Mouse (Mus musculus) embryonic facial prominence, embryonic 13.5 days (tissue): ENCODE results near the gene Zfp423. TPM values are rescaled to one million over a fixed set of nuclear protein-coding genes. Genes with fewer than 3 reads are reported as not detected.

Experiments used
- ATAC-seq: fragments of 200-750 bp; cut with Nextera tagmentation; 2 replicates; pipeline ENCODE4 v1.8.0; 2017; ENCODE audit warnings: low read depth; ENCODE audit not compliant: insufficient number of reproducible peaks, insufficient read depth, low FRiP score, low TSS enrichment
- H3K27ac ChIP-seq: fragments of 300-500 bp; sonication (generic); 2 replicates; pipeline ENCODE4 v1.5.1; 2015; ENCODE audit warnings: moderate library complexity, mild to moderate bottlenecking, inconsistent platforms
- H3K27me3 ChIP-seq: fragments of 300-500 bp; sonication (generic); 2 replicates; pipeline ENCODE4 v1.6.1; 2015; ENCODE audit warnings: mild to moderate bottlenecking, inconsistent platforms
- H3K36me3 ChIP-seq: fragments of 300-500 bp; sonication (generic); 2 replicates; pipeline ENCODE4 v1.6.1; 2015; ENCODE audit warnings: mild to moderate bottlenecking, inconsistent platforms
- H3K4me1 ChIP-seq: fragments of 300-500 bp; sonication (generic); 2 replicates; pipeline ENCODE4 v1.6.1; 2015; ENCODE audit warnings: inconsistent platforms
- H3K4me2 ChIP-seq: fragments of 300-500 bp; sonication (generic); 2 replicates; pipeline ENCODE4 v1.6.1; 2015; ENCODE audit warnings: moderate library complexity, mild to moderate bottlenecking, inconsistent platforms
- H3K4me3 ChIP-seq: fragments of 300-500 bp; sonication (generic); 2 replicates; pipeline ENCODE4 v1.5.1; 2015; ENCODE audit warnings: mild to moderate bottlenecking, inconsistent platforms
- H3K9ac ChIP-seq: fragments of 300-500 bp; sonication (generic); 2 replicates; pipeline ENCODE4 v1.6.1; 2015; ENCODE audit warnings: mild to moderate bottlenecking, inconsistent platforms
- H3K9me3 ChIP-seq: fragments of 300-500 bp; sonication (generic); 2 replicates; pipeline ENCODE4 v1.6.1; 2016; ENCODE audit warnings: inconsistent platforms
- WGBS: fragments of 180-500 bp; shearing (Covaris S2); methylation state at CpG from one replicate; pipeline ENCODE4 v1.1.7; 2015; ENCODE audit warnings: mixed read lengths; 5-methylcytosine and 5-hydroxymethylcytosine counted together
- polyA plus RNA-seq: library from polyadenylated mRNA; unstranded; fragments of >200 nt; fragmentation: Nextera tagmentation; extraction: Ambion mirVana; gene quantifications from 2 replicates; pipeline ENCODE4 v1.2.1, GENCODE M21; 2015

Zfp423 gene
- polyA plus RNA-seq, 1 experiment from 2014 or later = 30.5 TPM

DNA sequence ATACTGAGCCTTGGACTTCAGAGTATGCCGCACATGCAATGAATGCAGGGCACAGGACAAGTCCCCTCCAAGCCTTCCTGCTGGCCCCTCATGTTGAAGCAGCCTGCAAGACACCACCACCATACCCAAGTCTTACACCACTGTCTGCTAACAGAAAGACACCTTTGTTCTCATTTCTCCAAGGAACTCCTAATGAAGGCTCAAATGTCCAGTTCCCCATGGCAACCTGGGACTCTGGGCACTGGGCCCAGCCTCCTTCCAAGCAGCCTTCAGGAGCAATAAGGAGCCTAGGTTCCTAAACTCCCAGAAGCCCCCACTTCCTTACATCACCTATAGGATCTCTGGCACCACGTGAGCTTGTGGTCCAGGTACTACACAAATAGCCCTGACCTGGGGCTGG, 137.7 kb downstream of the Zfp423 start:
- peak overlapping the region; percentile 85 for H3K27ac ChIP-seq
- H3K36me3 ChIP-seq = 0 out of 2 replicates have a peak, but pooled peaks cover 5% of the 10 kb centered on the region
- H3K4me2 ChIP-seq = peak overlapping the region; percentile 47
- peaks cover 39% of the 10 kb centered on the region for H3K4me1 ChIP-seq
- no peaks in the 10 kb centered on the region for H3K9me3 ChIP-seq
- 38% methylated on average over 2 of the region's 2 CpGs for WGBS
- H3K9ac ChIP-seq = no peak overlapping the region
- H3K4me3 ChIP-seq = no peak overlapping the region
- H3K27me3 ChIP-seq = no peaks in the 10 kb centered on the region
- ATAC-seq = 0 out of 2 replicates have a peak, but pooled peaks have one; percentile 18

DNA sequence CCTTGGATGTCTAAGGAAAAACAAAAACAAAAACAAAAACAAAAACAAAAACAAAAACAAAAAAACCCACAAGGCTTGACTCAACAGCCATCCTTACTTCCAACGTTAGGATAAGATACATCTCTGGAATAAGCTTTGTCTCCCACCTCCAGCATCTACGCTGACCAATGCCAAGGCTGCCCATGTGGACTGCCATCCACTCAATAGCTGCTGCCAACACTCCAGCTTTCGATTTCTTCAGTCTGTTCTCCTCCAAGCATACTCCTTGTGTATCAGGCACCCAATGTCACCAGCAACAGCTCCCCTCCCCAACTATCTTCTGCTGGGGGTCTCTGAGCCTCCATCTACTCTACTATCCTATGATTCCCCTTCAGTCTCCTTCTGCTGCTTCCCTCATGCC, 140.1 kb downstream of the Zfp423 start:
- 87% methylated on average over 3 of the region's 3 CpGs for WGBS
- no peak for ATAC-seq
- Histone ChIP-seq H3K36me3 (no peaks in the 10 kb centered on the region), H3K9me3 (no peaks in the 10 kb centered on the region), H3K4me3 (no peak overlapping the region), H3K9ac (no peak overlapping the region), H3K27ac (no peak overlapping the region), H3K4me2 (no peak overlapping the region), H3K4me1 (peaks cover 36% of the 10 kb centered on the region), H3K27me3 (no peaks in the 10 kb centered on the region)

DNA sequence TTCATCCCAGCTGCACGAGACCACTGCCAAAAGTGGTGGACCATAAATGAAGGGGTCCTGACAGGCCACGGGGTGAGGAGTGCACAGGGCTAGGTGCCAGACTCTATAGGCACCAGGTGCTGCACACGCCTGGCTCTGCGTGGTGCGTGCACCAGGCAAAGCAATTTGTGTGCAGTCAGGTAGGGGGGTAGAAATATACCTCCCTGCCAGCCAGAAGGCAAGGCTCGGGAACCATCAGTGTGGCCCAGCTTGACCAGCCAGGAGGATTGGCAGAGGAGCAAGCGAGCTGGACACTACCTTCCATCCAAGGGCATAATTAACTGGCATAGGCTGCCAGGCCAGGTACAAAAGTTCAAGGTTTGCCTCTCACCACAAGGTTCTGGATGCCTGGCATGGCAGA, 140.9 kb downstream of the Zfp423 start:
- Histone ChIP-seq H3K27ac (no peak overlapping the region), H3K4me2 (no peak overlapping the region), H3K27me3 (no peaks in the 10 kb centered on the region), H3K4me1 (peaks cover 31% of the 10 kb centered on the region), H3K9ac (no peak overlapping the region), H3K9me3 (no peaks in the 10 kb centered on the region), H3K36me3 (no peaks in the 10 kb centered on the region), H3K4me3 (no peak overlapping the region)
- WGBS = 90% methylated on average over 7 of the region's 7 CpGs
- no peak for ATAC-seq

DNA sequence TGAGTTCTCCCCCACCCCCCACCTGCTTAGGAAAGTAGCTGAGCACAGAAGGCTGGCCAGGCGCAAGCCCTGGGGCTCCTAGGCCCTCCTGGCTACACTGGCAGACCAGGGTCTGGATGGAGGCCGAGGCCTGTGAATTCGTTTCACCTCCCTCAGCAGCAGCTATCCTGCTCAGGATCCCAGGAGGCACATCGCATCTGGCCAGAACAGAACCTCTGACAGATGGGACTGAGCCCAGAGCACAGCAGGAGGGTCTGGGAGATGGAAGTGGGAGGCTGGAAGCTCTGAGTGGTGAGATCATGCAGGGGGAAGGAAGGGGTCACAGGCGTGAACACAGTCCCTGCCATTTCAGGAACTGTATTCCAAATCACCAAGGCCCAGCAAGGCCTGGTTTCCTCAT, 143.3 kb downstream of the Zfp423 start:
- no peak overlapping the region for H3K9ac ChIP-seq
- H3K36me3 ChIP-seq = no peaks in the 10 kb centered on the region
- no peak for ATAC-seq
- peaks cover 22% of the 10 kb centered on the region for H3K4me1 ChIP-seq
- no peak overlapping the region for H3K4me3 ChIP-seq
- 61% methylated on average over 5 of the region's 5 CpGs for WGBS
- H3K27me3 ChIP-seq = no peaks in the 10 kb centered on the region
- no peak overlapping the region for H3K4me2 ChIP-seq
- H3K27ac ChIP-seq = no peak overlapping the region
- no peaks in the 10 kb centered on the region for H3K9me3 ChIP-seq

DNA sequence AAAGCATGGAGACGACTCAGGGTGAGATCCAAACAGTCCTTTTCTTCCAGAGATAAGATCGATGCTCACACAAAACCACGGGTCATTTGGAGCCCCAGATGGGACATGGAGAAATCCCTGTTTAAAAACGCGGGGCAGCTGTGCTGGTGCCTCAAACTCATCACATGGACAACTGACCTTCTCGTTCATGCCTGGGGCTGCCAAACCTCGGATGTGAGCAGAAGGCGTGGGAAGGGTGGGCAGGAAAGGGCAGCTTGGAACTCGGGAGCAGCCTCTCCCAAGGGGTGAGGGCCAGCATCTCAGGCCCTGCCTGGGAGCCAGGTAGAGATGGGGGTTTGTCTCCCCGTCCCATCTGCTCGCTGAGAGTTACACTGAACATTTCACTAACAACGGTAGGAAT, 146.7 kb downstream of the Zfp423 start:
- Histone ChIP-seq H3K9ac (no peak overlapping the region), H3K27me3 (no peaks in the 10 kb centered on the region), H3K4me3 (no peak overlapping the region), H3K27ac (0 out of 2 replicates have a peak overlapping the region, but pooled peaks have one; percentile 22), H3K9me3 (no peaks in the 10 kb centered on the region), H3K36me3 (no peaks in the 10 kb centered on the region), H3K4me2 (no peak overlapping the region), H3K4me1 (peaks cover 24% of the 10 kb centered on the region)
- ATAC-seq = no peak
- WGBS = 71% methylated on average over 12 of the region's 12 CpGs

DNA sequence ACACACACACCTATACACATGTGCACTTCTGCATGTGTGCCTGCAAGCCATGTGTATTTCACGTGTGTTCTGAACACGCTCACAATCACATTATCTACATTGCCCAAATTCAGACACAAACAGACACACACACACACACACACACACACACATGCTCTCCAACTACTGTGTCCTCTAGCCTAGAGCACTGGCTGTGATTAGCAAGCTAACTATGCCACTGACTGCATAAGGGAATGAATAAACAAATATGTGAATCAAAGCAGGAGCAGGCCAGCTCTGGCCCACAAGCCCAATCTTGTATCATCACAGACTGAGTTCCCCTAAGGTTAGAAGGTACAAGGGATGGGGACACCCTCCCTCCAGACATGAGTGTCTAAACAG, 147.3 kb downstream of the Zfp423 start:
- Histone ChIP-seq H3K27me3 (no peaks in the 10 kb centered on the region), H3K9ac (peak overlapping the region; percentile 27; the same call in 1 of the 2 replicates), H3K4me2 (no peak overlapping the region), H3K4me3 (no peak overlapping the region), H3K4me1 (peaks cover 30% of the 10 kb centered on the region), H3K27ac (peak overlapping the region; percentile 22; the same call in 1 of the 2 replicates), H3K9me3 (no peaks in the 10 kb centered on the region), H3K36me3 (no peaks in the 10 kb centered on the region)
- WGBS = 79% methylated on average over 2 of the region's 2 CpGs
- ATAC-seq = no peak

DNA sequence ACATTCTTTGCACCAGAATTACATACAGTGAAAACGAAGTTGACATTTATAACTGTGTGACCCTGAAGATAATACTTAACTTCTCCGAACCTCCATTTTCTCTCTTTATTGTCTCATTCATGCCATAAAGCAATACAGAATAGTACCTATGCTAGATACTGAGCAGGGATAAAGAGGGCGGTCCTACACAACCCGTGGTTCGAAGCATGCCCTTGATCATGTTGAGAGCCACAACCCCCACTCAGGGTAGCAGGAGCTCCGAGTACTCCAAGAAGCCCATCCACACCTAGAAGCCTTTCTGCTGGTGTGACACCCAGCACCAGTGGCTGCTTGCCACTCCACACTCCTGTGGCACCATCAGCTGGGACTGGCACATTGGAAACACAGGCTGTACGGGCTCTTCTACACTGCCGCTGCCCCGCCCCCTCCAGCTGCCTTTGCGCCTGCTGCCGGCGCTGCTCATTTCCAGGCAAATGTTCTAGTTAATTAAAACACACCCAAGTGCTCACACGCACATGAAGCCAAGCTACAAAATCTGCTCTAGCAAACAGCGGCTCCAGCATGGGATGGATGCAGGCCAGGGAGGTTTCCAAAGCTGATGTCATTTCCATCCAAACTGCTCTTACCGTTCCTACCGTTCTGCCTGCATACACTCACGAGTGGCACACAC, 147.9 kb downstream of the Zfp423 start:
- Histone ChIP-seq H3K9ac (no peak overlapping the region), H3K27ac (0 out of 2 replicates have a peak overlapping the region, but pooled peaks have one; percentile 22)

DNA sequence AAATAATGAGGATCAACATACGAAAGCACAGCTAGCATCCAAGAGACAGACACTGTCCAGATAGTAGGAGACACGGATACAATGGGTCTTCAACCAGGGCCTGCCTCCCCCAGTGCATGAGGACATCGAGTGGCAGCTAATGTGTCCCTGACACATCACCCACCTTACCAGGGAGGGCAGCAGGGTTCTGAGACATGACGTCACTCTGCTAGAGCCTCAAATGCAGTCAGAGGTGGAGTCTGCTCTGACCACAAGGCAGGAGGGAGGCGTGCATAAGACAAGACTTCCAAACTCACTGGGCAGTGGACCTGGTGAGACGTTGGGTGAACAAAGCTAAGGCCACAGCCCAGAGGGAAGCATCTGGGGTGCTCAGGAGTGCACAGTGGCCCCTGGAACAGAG, 148.6 kb downstream of the Zfp423 start:
- Histone ChIP-seq H3K27me3 (no peaks in the 10 kb centered on the region), H3K27ac (no peak overlapping the region), H3K4me1 (peaks cover 38% of the 10 kb centered on the region), H3K9me3 (no peaks in the 10 kb centered on the region), H3K9ac (no peak overlapping the region), H3K4me2 (no peak overlapping the region), H3K4me3 (no peak overlapping the region), H3K36me3 (no peaks in the 10 kb centered on the region)
- ATAC-seq = no peak
- 79% methylated on average over 6 of the region's 6 CpGs for WGBS

More for the DNA sequence above, 147.9 kb downstream of the Zfp423 start:
- no peaks in the 10 kb centered on the region for H3K36me3 ChIP-seq
- no peak overlapping the region for H3K4me3 ChIP-seq
- H3K27me3 ChIP-seq = no peaks in the 10 kb centered on the region
- WGBS = 73% methylated on average over 17 of the region's 17 CpGs
- no peak overlapping the region for H3K4me2 ChIP-seq
- peaks cover 34% of the 10 kb centered on the region for H3K4me1 ChIP-seq
- H3K9me3 ChIP-seq = no peaks in the 10 kb centered on the region
- ATAC-seq = no peak

DNA sequence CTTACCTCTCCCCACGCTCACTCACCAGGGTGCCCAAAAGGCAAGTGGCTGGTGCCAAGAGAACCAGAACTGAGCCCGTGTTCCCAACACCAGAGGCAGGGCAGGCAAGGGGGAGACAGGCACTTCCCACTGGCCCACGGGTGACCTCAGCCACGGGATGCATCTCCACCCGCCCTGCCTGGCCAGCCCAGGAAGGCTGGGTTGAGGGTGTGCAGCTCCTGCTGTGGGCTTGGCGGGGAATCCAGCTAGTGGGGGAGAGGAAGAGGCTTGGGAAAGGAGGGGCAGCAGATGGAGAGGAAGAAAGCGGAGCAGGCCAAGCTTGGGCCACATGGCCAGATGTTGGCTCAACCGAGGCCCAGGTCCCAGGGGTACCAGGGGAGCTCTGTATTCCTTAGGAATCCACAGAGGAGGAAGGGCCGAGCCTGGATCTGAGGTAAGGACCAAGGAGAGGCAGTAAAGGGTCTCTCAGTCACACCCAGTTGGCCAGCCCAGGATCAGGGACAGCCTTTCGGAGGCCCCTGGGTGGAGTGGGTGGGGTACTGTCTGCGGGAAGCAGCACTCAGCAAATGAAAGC, 155.0 kb downstream of the Zfp423 start:
- H3K9ac ChIP-seq = peak overlapping the region; percentile 55
- H3K27ac ChIP-seq = peak overlapping the region; percentile 89
- H3K4me2 ChIP-seq = peak overlapping the region; percentile 49
- H3K4me3 ChIP-seq = peak overlapping the region; percentile 6; the same call in 1 of the 2 replicates
- peak; percentile 60 for ATAC-seq
- H3K9me3 ChIP-seq = no peaks in the 10 kb centered on the region
- 24% methylated on average over 11 of the region's 11 CpGs for WGBS
- no peaks in the 10 kb centered on the region for H3K36me3 ChIP-seq
- peaks cover 67% of the 10 kb centered on the region for H3K4me1 ChIP-seq
- H3K27me3 ChIP-seq = no peaks in the 10 kb centered on the region

DNA sequence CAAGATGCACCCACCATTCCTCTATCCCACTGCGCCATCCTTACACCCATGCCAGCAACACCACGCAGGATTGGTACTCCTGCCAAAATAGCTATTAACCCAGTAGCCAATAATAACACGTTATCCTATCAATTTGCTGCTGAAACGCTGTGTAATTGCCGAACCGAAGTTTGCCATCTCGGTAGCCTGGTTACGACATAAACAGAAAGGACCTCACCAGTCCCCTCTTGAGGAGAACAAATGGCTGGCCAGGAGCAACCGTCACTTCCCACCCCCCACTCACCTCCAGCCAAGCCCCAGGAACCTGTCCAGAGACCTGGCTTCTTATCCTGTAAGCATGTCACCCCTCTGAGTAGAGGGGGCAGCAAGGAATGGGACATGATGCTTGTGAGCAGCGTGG, 156.0 kb downstream of the Zfp423 start:
- ATAC-seq = no peak
- H3K27me3 ChIP-seq = no peaks in the 10 kb centered on the region
- peak overlapping the region; percentile 89 for H3K27ac ChIP-seq
- no peak overlapping the region for H3K9ac ChIP-seq
- peak overlapping the region; percentile 6 for H3K4me3 ChIP-seq
- 63% methylated on average over 10 of the region's 10 CpGs for WGBS
- peaks cover 64% of the 10 kb centered on the region for H3K4me1 ChIP-seq
- H3K36me3 ChIP-seq = no peaks in the 10 kb centered on the region
- no peaks in the 10 kb centered on the region for H3K9me3 ChIP-seq
- H3K4me2 ChIP-seq = peak overlapping the region; percentile 49

DNA sequence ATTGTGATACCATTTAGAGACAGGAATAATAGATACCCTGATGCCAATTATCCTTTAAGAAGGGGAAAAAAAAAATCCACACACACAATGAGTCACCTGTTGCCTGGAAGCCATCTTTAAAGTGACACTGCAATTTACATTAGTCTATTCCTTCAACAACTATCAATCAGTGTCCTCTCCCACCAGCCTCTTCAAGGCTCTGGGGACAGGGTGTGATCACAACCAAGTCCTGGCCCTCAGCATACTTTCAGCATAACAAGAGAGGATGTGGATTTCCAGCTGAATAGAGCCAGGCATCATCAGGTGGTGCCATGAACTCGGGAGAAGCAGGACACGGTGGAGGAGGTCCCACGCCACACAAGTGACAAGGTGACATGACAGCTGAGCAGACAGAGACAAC, 156.8 kb downstream of the Zfp423 start:
- Histone ChIP-seq H3K9ac (no peak overlapping the region), H3K4me3 (no peak overlapping the region), H3K27me3 (no peaks in the 10 kb centered on the region), H3K9me3 (no peaks in the 10 kb centered on the region), H3K4me2 (no peak overlapping the region), H3K4me1 (peaks cover 60% of the 10 kb centered on the region), H3K27ac (no peak overlapping the region), H3K36me3 (no peaks in the 10 kb centered on the region)
- ATAC-seq = no peak
- whole genome bisulfite sequencing = 68% methylated on average over 3 of the region's 3 CpGs

DNA sequence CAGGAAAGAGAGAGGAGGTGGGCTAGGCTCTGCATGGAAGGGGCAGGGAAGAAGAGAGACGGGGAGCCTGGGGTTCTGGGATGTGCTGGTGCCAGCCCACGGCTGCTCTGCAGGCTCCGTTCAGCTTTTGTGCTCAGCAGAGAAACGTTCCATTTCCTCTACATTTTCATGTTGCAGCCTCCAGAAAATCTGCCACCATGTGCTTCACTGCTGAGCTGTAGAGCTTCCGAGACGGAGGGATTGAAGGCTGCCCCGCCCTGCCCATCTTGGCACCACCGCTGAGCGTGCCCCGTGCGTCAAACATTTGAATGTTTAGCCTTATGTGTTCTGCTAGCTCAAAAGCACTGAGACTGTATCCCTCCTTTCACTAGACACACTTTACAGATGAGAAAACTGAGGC, 159.3 kb downstream of the Zfp423 start:
- ATAC-seq = no peak
- no peak overlapping the region for H3K4me2 ChIP-seq
- 0 out of 2 replicates have a peak overlapping the region, but pooled peaks have one; percentile 34 for H3K27ac ChIP-seq
- no peaks in the 10 kb centered on the region for H3K36me3 ChIP-seq
- peaks cover 47% of the 10 kb centered on the region for H3K4me1 ChIP-seq
- H3K27me3 ChIP-seq = no peaks in the 10 kb centered on the region
- no peak overlapping the region for H3K9ac ChIP-seq
- H3K9me3 ChIP-seq = no peaks in the 10 kb centered on the region
- no peak overlapping the region for H3K4me3 ChIP-seq
- 70% methylated on average over 11 of the region's 11 CpGs for WGBS
